Mouse (Mus musculus) MEL (cell line): ENCODE measurements around the gene Cdc42. TPM values are rescaled to one million over a fixed set of nuclear protein-coding genes. Genes with fewer than 3 reads are reported as not detected.

Experiments used
- DNase-seq: peaks from one replicate; pipeline ENCODE4 v3.0.0; 2011; ENCODE audit warnings: low read depth, low spot score
- H3K27ac ChIP-seq: 2 replicates; pipeline ENCODE4 v1.5.1; 2012; ENCODE audit warnings: low read depth, mild to moderate bottlenecking, control low read depth, low read length, moderate library complexity; ENCODE audit not compliant: control insufficient read depth
- H3K27me3 ChIP-seq, 2 experiments: fragments of 150-350 bp in 1 of 2; sonication (generic) in 1 of 2; 2 replicates each; pipeline ENCODE4 v1.6.1; 2012; ENCODE audit warnings: low read length in 2 of 2, mild to moderate bottlenecking in 2 of 2, improper control_type of control experiment in 1 of 2, moderate library complexity in 1 of 2; ENCODE audit not compliant: insufficient read depth in 2 of 2, control insufficient read depth in 1 of 2
- H3K36me3 ChIP-seq, 2 experiments: 2 replicates each; pipeline ENCODE4 v1.6.1; 2012 to 2014; ENCODE audit warnings: low read length in 2 of 2, improper control_type of control experiment in 1 of 2, inconsistent platforms in 1 of 2, mild to moderate bottlenecking in 1 of 2; ENCODE audit not compliant: insufficient read depth in 2 of 2, control insufficient read depth in 1 of 2
- H3K4me1 ChIP-seq, 2 experiments: fragments of 150-350 bp in 1 of 2; sonication (generic) in 1 of 2; 2 replicates each; pipeline ENCODE4 v1.6.1; 2012; ENCODE audit warnings: low read length in 2 of 2, improper control_type of control experiment in 1 of 2, mild to moderate bottlenecking in 1 of 2; ENCODE audit not compliant: insufficient read depth in 2 of 2, control insufficient read depth in 1 of 2
- H3K4me3 ChIP-seq, 2 experiments: fragments of 150-350 bp in 1 of 2; sonication (generic) in 1 of 2; 2 replicates each; pipeline ENCODE4 v1.5.1; 2012; ENCODE audit warnings: low read depth in 2 of 2, low read length in 2 of 2, mild to moderate bottlenecking in 2 of 2, moderate library complexity in 2 of 2, control low read depth in 1 of 2, improper control_type of control experiment in 1 of 2; ENCODE audit not compliant: control insufficient read depth in 1 of 2, insufficient read depth in 1 of 2
- H3K79me2 ChIP-seq: 2 replicates; pipeline ENCODE4 v1.6.1; 2012; ENCODE audit warnings: mild to moderate bottlenecking, low read length, moderate library complexity; ENCODE audit not compliant: control insufficient read depth, poor library complexity, insufficient read depth
- H3K9ac ChIP-seq: 2 replicates; pipeline ENCODE4 v1.6.1; 2012; ENCODE audit warnings: low read depth, mild to moderate bottlenecking, control low read depth, low read length, moderate library complexity; ENCODE audit not compliant: control insufficient read depth, poor library complexity, severe bottlenecking
- H3K9me3 ChIP-seq: fragments of 150-350 bp; sonication (generic); replicated peaks from 2 replicates; pipeline ENCODE4 v1.6.1; 2012; ENCODE audit warnings: mild to moderate bottlenecking, low read length, improper control_type of control experiment, moderate library complexity; ENCODE audit not compliant: insufficient read depth
- KAT2A ChIP-seq: conservative IDR thresholded peaks from 2 replicates; pipeline ENCODE4 v1.6.1; 2012; ENCODE audit warnings: low read depth, low read length, improper control_type of control experiment, inconsistent platforms
- MXI1 ChIP-seq: IDR thresholded peaks from 2 replicates; pipeline ENCODE4 v1.6.1; 2011; ENCODE audit warnings: mild to moderate bottlenecking, low read depth, low read length, improper control_type of control experiment
- MYC ChIP-seq: IDR thresholded peaks from 2 replicates; pipeline ENCODE4 v1.6.1; 2011; ENCODE audit warnings: low read depth, mild to moderate bottlenecking, low read length, improper control_type of control experiment, moderate library complexity
- POLR2AphosphoS5 ChIP-seq: IDR thresholded peaks from 2 replicates; pipeline ENCODE4 v1.6.1; 2012; ENCODE audit warnings: low read depth, borderline replicate concordance, mild to moderate bottlenecking, inconsistent platforms, low read length, moderate library complexity, mixed read lengths
- UBTF ChIP-seq: IDR thresholded peaks from 2 replicates; pipeline ENCODE4 v1.6.1; 2012; ENCODE audit warnings: low read depth, mild to moderate bottlenecking, inconsistent platforms, low read length, improper control_type of control experiment, moderate library complexity, borderline replicate concordance; ENCODE audit not compliant: insufficient read depth
- USF1 ChIP-seq: IDR thresholded peaks from 2 replicates; pipeline ENCODE4 v1.6.1; 2014; ENCODE audit warnings: low read depth, mild to moderate bottlenecking, inconsistent platforms, low read length, improper control_type of control experiment, moderate library complexity
- polyA plus RNA-seq, 2 experiments: library from polyadenylated mRNA; stranded (reverse) in 1 of 2; unstranded in 1 of 2; fragments of >175 nt in 1 of 2; fragments of >200 nt in 1 of 2; gene quantifications; 2 replicates each; pipeline versions ENCODE4 v1.2.1 to v1.2.4; 2012; ENCODE audit warnings: low replicate concordance in 2 of 2, low read depth in 1 of 2; ENCODE audit not compliant: insufficient read length in 2 of 2, insufficient read depth in 1 of 2, missing spikeins in 1 of 2
- total RNA-seq: library from RNA; depleted of rRNA; stranded (reverse); fragments of 300-350 nt; gene quantifications from 2 replicates; pipeline ENCODE4 v1.2.3, GENCODE M21; 2012

Gene Cdc42
- total and polyA plus RNA-seq, 3 experiments: 117 to 203 (median 174) TPM

- no peak for TF ChIP-seq USF1
- no peak for TF ChIP-seq MYC
- no peak for TF ChIP-seq POLR2AphosphoS5
Observed at GRCm38 (mm10) chr4:137375314-137376278, 18.1 kb upstream of the Cdc42 start (continued).

DNA sequence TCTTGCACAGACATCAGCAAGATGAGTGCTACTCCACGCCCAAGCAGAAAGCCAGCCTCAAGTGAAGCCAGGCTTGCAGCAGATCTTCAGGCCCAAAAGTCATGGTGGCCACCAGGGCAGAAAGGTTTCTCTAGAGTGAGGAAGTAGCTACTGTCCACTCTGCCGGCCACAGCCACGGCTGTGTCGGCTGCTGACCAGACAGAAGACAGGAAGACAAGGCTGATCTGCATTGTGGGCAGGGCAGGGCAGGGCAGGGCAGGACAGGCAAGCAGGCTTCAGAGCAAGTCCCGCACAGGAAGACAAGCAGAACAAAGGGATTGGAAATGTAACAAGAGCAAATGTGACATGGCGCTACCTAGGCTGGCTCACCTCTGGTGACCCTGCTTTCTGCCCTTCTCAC, 16.2 kb upstream of the Cdc42 start:
- Histone ChIP-seq H3K9ac (no peak overlapping the region), H3K36me3 (no peaks in the 10 kb centered on the region; a peak in 2 of 4 replicates), H3K27ac (no peak overlapping the region), H3K27me3 (no peaks in the 10 kb centered on the region), H3K4me3 (no peak overlapping the region), H3K79me2 (no peaks in the 10 kb centered on the region), H3K4me1 (peaks cover 0 to 19% of the 10 kb centered on the region in 2 experiments; a peak in 2 of 4 replicates), H3K9me3 (no peaks in the 10 kb centered on the region)
- DNase-seq: no peak
- TF ChIP-seq UBTF: no peak

GRCm38 (mm10) chr4:137371596-137372523, 14.3 kb upstream of the Cdc42 start:
- no peak overlapping the region for H3K27ac ChIP-seq
- H3K4me3 ChIP-seq: peak overlapping the region; percentile 61 to 64
- no peaks in the 10 kb centered on the region for H3K9me3 ChIP-seq
- peaks cover 0 to 25% of the 10 kb centered on the region in 2 experiments; a peak in 2 of 4 replicates for H3K4me1 ChIP-seq
- H3K36me3 ChIP-seq: peaks cover 0 to 4% of the 10 kb centered on the region in 2 experiments; a peak in 2 of 4 replicates
- TF ChIP-seq KAT2A (no peak), MXI1 (0 out of 2 replicates have a peak, but pooled peaks have one; percentile 26)
- no peaks in the 10 kb centered on the region for H3K79me2 ChIP-seq
- no peaks in the 10 kb centered on the region for H3K27me3 ChIP-seq
- H3K9ac ChIP-seq: peak overlapping the region; percentile 49
- peak; percentile 45 for DNase-seq
